Mouse (Mus musculus) kidney, embryonic 14.5 days (tissue): Measurements from ENCODE around the gene Rrp12. TPM values are rescaled to one million over a fixed set of nuclear protein-coding genes. Genes with fewer than 3 reads are reported as not detected.

Source experiments
- ATAC-seq: fragments of 200-750 bp; cut with Nextera tagmentation; 2 replicates; pipeline ENCODE4 v1.8.0; 2017; ENCODE audit warnings: moderate number of reproducible peaks, mild to moderate bottlenecking, moderate TSS enrichment, moderate library complexity; ENCODE audit not compliant: low FRiP score, low TSS enrichment
- H3K27ac ChIP-seq: fragments of 300-500 bp; sonication (generic); 2 replicates; pipeline ENCODE4 v1.5.1; 2014; ENCODE audit warnings: low read depth, mild to moderate bottlenecking, low read length, moderate library complexity, mixed read lengths
- H3K27me3 ChIP-seq: fragments of 300-500 bp; sonication (generic); 2 replicates; pipeline ENCODE4 v1.6.1; 2014; ENCODE audit warnings: mild to moderate bottlenecking, low read length; ENCODE audit not compliant: control insufficient read depth, insufficient read depth
- H3K36me3 ChIP-seq: fragments of 300-500 bp; sonication (generic); 2 replicates; pipeline ENCODE4 v1.6.1; 2014; ENCODE audit warnings: low read length, mixed read lengths; ENCODE audit not compliant: control insufficient read depth, insufficient read depth
- H3K4me1 ChIP-seq: fragments of 300-500 bp; sonication (generic); 2 replicates; pipeline ENCODE4 v1.6.1; 2014; ENCODE audit warnings: low read length, mixed read lengths; ENCODE audit not compliant: control insufficient read depth, insufficient read depth
- H3K4me2 ChIP-seq: fragments of 300-500 bp; sonication (generic); replicated peaks from 2 replicates; pipeline ENCODE4 v1.6.1; 2014; ENCODE audit warnings: low read depth, mild to moderate bottlenecking, low read length
- H3K4me3 ChIP-seq: fragments of 300-500 bp; sonication (generic); 2 replicates; pipeline ENCODE4 v1.5.1; 2014; ENCODE audit warnings: mild to moderate bottlenecking, low read length
- H3K9ac ChIP-seq: fragments of 300-500 bp; sonication (generic); 2 replicates; pipeline ENCODE4 v1.6.1; 2014; ENCODE audit warnings: low read depth, mild to moderate bottlenecking, low read length, moderate library complexity
- H3K9me3 ChIP-seq: fragments of 300-500 bp; sonication (generic); 2 replicates; pipeline ENCODE4 v1.6.1; 2016; ENCODE audit warnings: low read length; ENCODE audit not compliant: control insufficient read depth
- WGBS: fragments of 180-500 bp; shearing (Covaris S2); extraction: QIAGEN DNeasy Blood & Tissue Kit; methylation state at CpG from one replicate; pipeline ENCODE4 v1.1.7; 2014; 5-methylcytosine and 5-hydroxymethylcytosine counted together
- polyA plus RNA-seq: library from polyadenylated mRNA; unstranded; fragments of >200 nt; fragmentation: Nextera tagmentation; extraction: Ambion mirVana; gene quantifications from 2 replicates; pipeline ENCODE4 v1.2.1, GENCODE M21; 2014

Rrp12 gene
- polyA plus RNA-seq, 1 experiment from 2014 or later, result 15.8 TPM

- Histone ChIP-seq H3K4me2 (no peak overlapping the region), H3K9me3 (no peaks in the 10 kb centered on the region), H3K4me3 (no peak overlapping the region), H3K27me3 (no peaks in the 10 kb centered on the region), H3K27ac (no peak overlapping the region), H3K4me1 (peaks cover 8% of the 10 kb centered on the region), H3K36me3 (0 out of 2 replicates have a peak, but pooled peaks cover 4% of the 10 kb centered on the region), H3K9ac (no peak overlapping the region)
- ATAC-seq, result no peak
- 95% methylated on average over 3 of the region's 3 CpGs for WGBS
Observed at GRCm38 (mm10) chr19:41908736-41909135, 12.8 kb upstream of the Rrp12 start.

GRCm38 (mm10) chr19:41907079-41907760 is 11.2 kb upstream of the Rrp12 start:
- H3K4me2 ChIP-seq, result no peak overlapping the region

GRCm38 (mm10) chr19:41906311-41907078 is 10.5 kb upstream of the Rrp12 start:
- no peaks in the 10 kb centered on the region for H3K4me1 ChIP-seq
- H3K4me2 ChIP-seq, result no peak overlapping the region
- H3K9me3 ChIP-seq, result no peaks in the 10 kb centered on the region
- no peak overlapping the region for H3K27ac ChIP-seq
- no peak for ATAC-seq
- WGBS, result 56% methylated on average over 6 of the region's 6 CpGs
- no peaks in the 10 kb centered on the region for H3K27me3 ChIP-seq
- no peak overlapping the region for H3K9ac ChIP-seq
- no peaks in the 10 kb centered on the region for H3K36me3 ChIP-seq
- H3K4me3 ChIP-seq, result no peak overlapping the region

More at GRCm38 (mm10) chr19:41907079-41907760, 11.2 kb upstream of the Rrp12 start:
- Histone ChIP-seq H3K4me1 (no peaks in the 10 kb centered on the region), H3K9ac (no peak overlapping the region), H3K27ac (no peak overlapping the region), H3K27me3 (no peaks in the 10 kb centered on the region), H3K4me3 (no peak overlapping the region), H3K9me3 (no peaks in the 10 kb centered on the region), H3K36me3 (no peaks in the 10 kb centered on the region)
- WGBS, result 52% methylated on average over 8 of the region's 8 CpGs
- no peak for ATAC-seq

- no peaks in the 10 kb centered on the region for H3K4me1 ChIP-seq
- H3K4me3 ChIP-seq, result no peak overlapping the region
- no peak overlapping the region for H3K4me2 ChIP-seq
- ATAC-seq, result no peak
- H3K9me3 ChIP-seq, result no peaks in the 10 kb centered on the region
- H3K27me3 ChIP-seq, result no peaks in the 10 kb centered on the region
- H3K36me3 ChIP-seq, result no peaks in the 10 kb centered on the region
- whole genome bisulfite sequencing, result 83% methylated on average over 2 of the region's 2 CpGs
- no peak overlapping the region for H3K9ac ChIP-seq
- H3K27ac ChIP-seq, result no peak overlapping the region
Observed at GRCm38 (mm10) chr19:41905246-41905645, 9.3 kb upstream of the Rrp12 start.

GRCm38 (mm10) chr19:41902848-41903593 is 7.0 kb upstream of the Rrp12 start:
- H3K27ac ChIP-seq, result no peak overlapping the region
- no peaks in the 10 kb centered on the region for H3K9me3 ChIP-seq
- H3K36me3 ChIP-seq, result no peaks in the 10 kb centered on the region
- no peak overlapping the region for H3K4me2 ChIP-seq
- WGBS, result 85% methylated on average over 10 of the region's 10 CpGs
- H3K27me3 ChIP-seq, result no peaks in the 10 kb centered on the region
- H3K4me3 ChIP-seq, result no peak overlapping the region
- no peaks in the 10 kb centered on the region for H3K4me1 ChIP-seq
- no peak overlapping the region for H3K9ac ChIP-seq
- ATAC-seq, result no peak

GRCm38 (mm10) chr19:41901696-41902095 is 5.7 kb upstream of the Rrp12 start:
- Histone ChIP-seq H3K4me3 (no peak overlapping the region), H3K4me2 (no peak overlapping the region), H3K9ac (no peak overlapping the region), H3K4me1 (0 out of 2 replicates have a peak, but pooled peaks cover 1% of the 10 kb centered on the region), H3K27me3 (no peaks in the 10 kb centered on the region), H3K9me3 (no peaks in the 10 kb centered on the region), H3K36me3 (no peaks in the 10 kb centered on the region), H3K27ac (no peak overlapping the region)
- ATAC-seq, result no peak
- 42% methylated on average over 2 of the region's 2 CpGs for WGBS

GRCm38 (mm10) chr19:41900495-41901090 is 4.6 kb upstream of the Rrp12 start:
- no peak overlapping the region for H3K4me2 ChIP-seq
- no peak overlapping the region for H3K9ac ChIP-seq
- H3K9me3 ChIP-seq, result no peaks in the 10 kb centered on the region
- WGBS, result 80% methylated on average over 8 of the region's 8 CpGs
- no peaks in the 10 kb centered on the region for H3K27me3 ChIP-seq
- 0 out of 2 replicates have a peak, but pooled peaks cover 5% of the 10 kb centered on the region for H3K4me1 ChIP-seq
- ATAC-seq, result no peak
- no peak overlapping the region for H3K27ac ChIP-seq
- no peak overlapping the region for H3K4me3 ChIP-seq
- no peaks in the 10 kb centered on the region for H3K36me3 ChIP-seq

GRCm38 (mm10) chr19:41898860-41899259 is 2.9 kb upstream of the Rrp12 start:
- Histone ChIP-seq H3K4me2 (no peak overlapping the region), H3K27ac (no peak overlapping the region), H3K4me1 (peaks cover 15% of the 10 kb centered on the region; the same call in 1 of the 2 replicates), H3K27me3 (no peaks in the 10 kb centered on the region), H3K4me3 (no peak overlapping the region), H3K9ac (no peak overlapping the region), H3K9me3 (no peaks in the 10 kb centered on the region), H3K36me3 (no peaks in the 10 kb centered on the region)
- WGBS, result 51% methylated on average over 4 of the region's 4 CpGs
- no peak for ATAC-seq
